Mouse (Mus musculus) C2C12 (cell line): Measurements from ENCODE around the gene Qser1. TPM values are rescaled to one million over a fixed set of nuclear protein-coding genes. Genes with fewer than 3 reads are reported as not detected.
"Not testable (repeated sequence)": the region's sequence is repeated elsewhere in the genome, so short reads cannot be mapped to it uniquely, and the experiment has no call there.

Experiments used
- H3K27me3 ChIP-seq: one replicate; pipeline ENCODE4 v1.6.1; 2011; ENCODE audit not compliant: control insufficient read depth, insufficient read depth, insufficient read length
- H3K36me3 ChIP-seq: one replicate; pipeline ENCODE4 v1.6.1; 2011; ENCODE audit not compliant: control insufficient read depth, insufficient read depth
- H3K4me3 ChIP-seq: one replicate; pipeline ENCODE4 v1.5.1; 2011; ENCODE audit warnings: mild to moderate bottlenecking, control low read depth; ENCODE audit not compliant: poor library complexity, insufficient read depth, severe bottlenecking
- H3K79me2 ChIP-seq: one replicate; pipeline ENCODE4 v1.6.1; 2011; ENCODE audit not compliant: control insufficient read depth, insufficient read depth
- H3K79me3 ChIP-seq: one replicate; pipeline ENCODE4 v1.6.1; 2011; ENCODE audit warnings: low read depth, control low read depth
- H3ac ChIP-seq: one replicate; pipeline ENCODE3; 2011; ENCODE audit warnings: low read depth; ENCODE audit not compliant: control insufficient read depth, insufficient read length
- CEBPB ChIP-seq: IDR thresholded peaks from one replicate; pipeline ENCODE4 v1.6.1; 2011; ENCODE audit warnings: low read depth, mild to moderate bottlenecking, control low read depth, moderate library complexity
- CTCF ChIP-seq: IDR thresholded peaks from one replicate; pipeline ENCODE4 v1.5.1; 2011; ENCODE audit not compliant: control insufficient read depth, insufficient read depth, insufficient read length
- FOSL1 ChIP-seq: IDR thresholded peaks from one replicate; pipeline ENCODE4 v1.8.0; 2011; ENCODE audit warnings: mild to moderate bottlenecking, low read length; ENCODE audit not compliant: poor library complexity, insufficient read depth, severe bottlenecking
- MAX ChIP-seq: IDR thresholded peaks from one replicate; pipeline ENCODE4 v1.6.1; 2011; ENCODE audit warnings: mild to moderate bottlenecking, control low read depth
- MYOD1 ChIP-seq: IDR thresholded peaks from one replicate; pipeline ENCODE4 v1.6.1; 2011; ENCODE audit warnings: low read depth; ENCODE audit not compliant: control insufficient read depth, insufficient read length
- MYOG ChIP-seq: IDR thresholded peaks from one replicate; pipeline ENCODE4 v1.6.1; 2011; ENCODE audit not compliant: control insufficient read depth, insufficient read length; ENCODE audit errors: extremely low read depth
- USF1 ChIP-seq: IDR thresholded peaks from one replicate; pipeline ENCODE4 v1.6.1; 2011; ENCODE audit warnings: low read depth, mild to moderate bottlenecking, control low read depth, moderate library complexity
- long read RNA-seq, 2 experiments: library from polyadenylated mRNA; unstranded; transcript quantifications; one replicate each; pipeline ENCODE4 v2.0.0; 2019 to 2020
- polyA plus RNA-seq: library from polyadenylated mRNA; unstranded; fragments of >200 nt; fragmentation: generic; extraction: Trizol; gene quantifications from one replicate; pipeline ENCODE4 v1.2.1, GENCODE M21; 2012; ENCODE audit warnings: missing spikeins

The Qser1 gene
- 5.3 TPM for polyA plus RNA-seq
- long read RNA-seq, experiment 1, partial matches to known transcripts: 3 of 3 reads
- long read RNA-seq, experiment 1, other reads (novel, unspliced or antisense): 0 of 3 reads
- long read RNA-seq, experiment 2, full-length matches to known transcripts: 1 of 22 reads
- long read RNA-seq, experiment 2, partial matches to known transcripts: 17 of 22 reads
- long read RNA-seq, experiment 2, other reads (novel, unspliced or antisense): 4 of 22 reads

DNA sequence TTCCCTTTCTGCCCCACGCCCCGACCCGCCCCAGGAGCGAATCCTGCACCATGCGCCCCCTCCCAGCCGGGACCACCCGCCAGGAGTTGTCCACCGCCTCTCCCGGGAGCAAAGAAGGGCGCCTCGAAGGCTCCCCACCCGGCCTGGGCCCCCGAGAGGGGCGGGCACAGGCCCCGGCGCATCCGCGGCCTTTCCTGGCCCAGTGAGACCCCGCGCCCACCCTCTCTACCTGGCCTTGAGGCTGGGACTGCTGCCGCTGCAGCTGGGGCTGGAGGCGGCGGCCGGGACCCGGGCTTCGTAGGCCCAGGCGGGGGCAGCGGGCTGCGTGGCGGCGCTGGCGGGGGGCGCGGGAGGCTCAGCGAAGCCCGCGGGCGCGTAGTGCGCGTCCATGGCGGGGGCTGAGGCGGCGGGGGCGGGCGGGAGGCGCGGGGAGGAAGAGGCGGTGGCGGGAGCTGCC is at the start of gene Qser1:
Qser1 (minus strand) TSS at position 390 of the 457 bp plus-strand sequence.
- Histone ChIP-seq H3K79me3 (peaks cover 45% of the 10 kb centered on the region), H3ac (peak within 1 kb of the TSS; percentile 95), H3K4me3 (peak within 1 kb of the TSS; percentile 50), H3K36me3 (no peaks in the 10 kb centered on the region), H3K27me3 (no peaks in the 10 kb centered on the region), H3K79me2 (peaks cover 49% of the 10 kb centered on the region)
- TF ChIP-seq CTCF (no peak), FOSL1 (no peak), MYOD1 (no peak), MAX (no peak), CEBPB (no peak), MYOG (no peak), USF1 (no peak)

GRCm38 (mm10) chr2:104864176-104864860 is 47.8 kb upstream of the Qser1 start:
- Histone ChIP-seq H3K36me3 (no peaks in the 10 kb centered on the region), H3K79me3 (no peaks in the 10 kb centered on the region), H3K27me3 (no peaks in the 10 kb centered on the region), H3ac (no peak overlapping the region), H3K4me3 (no peak overlapping the region), H3K79me2 (no peaks in the 10 kb centered on the region)
- TF ChIP-seq MYOD1 (peak; percentile 64), USF1 (no peak), CEBPB (peak; percentile 95), MAX (no peak), CTCF (no peak), FOSL1 (peak; percentile 75)

- Histone ChIP-seq H3K79me2 (no peaks in the 10 kb centered on the region), H3K27me3 (no peaks in the 10 kb centered on the region), H3K4me3 (no peak overlapping the region), H3K36me3 (no peaks in the 10 kb centered on the region), H3K79me3 (no peaks in the 10 kb centered on the region), H3ac (no peak overlapping the region)
- no peak for TF ChIP-seq FOSL1
- no peak for TF ChIP-seq MYOD1
These were observed 43.9 kb upstream of the Qser1 start for GRCm38 (mm10) chr2:104860426-104860825.

- Histone ChIP-seq H3ac (no peak overlapping the region), H3K27me3 (no peaks in the 10 kb centered on the region), H3K36me3 (no peaks in the 10 kb centered on the region), H3K79me3 (no peaks in the 10 kb centered on the region), H3K79me2 (no peaks in the 10 kb centered on the region), H3K4me3 (no peak overlapping the region)
- TF ChIP-seq USF1 (no peak), CTCF (no peak), CEBPB (peak; percentile 73), MYOD1 (peak; percentile 96), MAX (no peak), MYOG (no peak), FOSL1 (no peak)
These were observed 42.5 kb upstream of the Qser1 start for GRCm38 (mm10) chr2:104859060-104859459.

DNA sequence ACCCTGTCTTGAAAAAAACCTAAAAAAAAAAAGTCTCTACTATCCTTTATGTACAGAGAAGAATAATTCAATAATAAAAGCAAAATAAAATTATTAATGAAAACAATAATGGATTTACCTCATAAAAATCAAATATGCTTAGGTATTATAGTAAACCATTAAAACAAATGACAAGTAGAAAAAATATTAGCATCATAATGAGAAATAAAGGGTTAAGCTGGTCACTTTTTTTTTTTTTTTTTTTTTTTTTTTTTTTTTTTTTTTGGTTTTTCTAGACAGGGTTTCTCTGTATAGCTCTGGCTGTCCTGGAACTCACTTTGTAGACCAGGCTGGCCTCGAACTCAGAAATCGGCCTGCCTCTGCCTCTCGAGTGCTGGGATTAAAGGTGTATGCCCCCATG is 41.5 kb upstream of the Qser1 start:
- H3K79me3 ChIP-seq, H3K27me3 ChIP-seq, H3K4me3 ChIP-seq, H3ac ChIP-seq, H3K36me3 ChIP-seq, H3K79me2 ChIP-seq: not testable (repeated sequence)

DNA sequence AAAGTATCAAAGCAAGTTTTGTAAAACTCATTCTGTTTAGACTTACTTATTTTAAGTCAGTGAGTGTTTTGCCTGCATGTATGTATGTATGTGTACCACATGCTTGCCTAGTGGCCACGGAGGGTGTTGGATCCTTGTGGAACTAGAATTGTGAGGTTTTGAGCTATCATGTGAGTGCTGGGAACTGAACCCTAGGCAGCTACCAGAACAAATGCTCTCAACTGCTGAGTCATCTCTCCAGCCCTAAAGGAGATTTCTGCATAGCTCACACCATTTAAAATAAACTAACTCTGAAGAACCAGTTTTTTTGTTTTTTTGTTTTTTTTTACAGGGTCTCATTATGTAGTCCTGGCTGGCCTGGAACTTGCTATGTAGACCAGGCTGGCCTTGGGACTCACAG is 39.7 kb upstream of the Qser1 start:
- Histone ChIP-seq H3K4me3 (no peak overlapping the region), H3K36me3 (no peaks in the 10 kb centered on the region), H3ac (no peak overlapping the region), H3K79me3 (no peaks in the 10 kb centered on the region), H3K79me2 (no peaks in the 10 kb centered on the region), H3K27me3 (no peaks in the 10 kb centered on the region)
- TF ChIP-seq CEBPB (no peak), MYOG (no peak), CTCF (no peak), MAX (no peak), MYOD1 (no peak), USF1 (no peak), FOSL1 (no peak)
